ENCODE assay signal across 8 mouse cellular contexts in genomic region chr5:148551764-148552136, GRCm38 (mm10). TPM values are rescaled to one million over a fixed set of nuclear protein-coding genes. Genes with fewer than 3 reads are reported as not detected.
DNase-seq lines count a peak whose midpoint lies in the region; ATAC-seq and TF ChIP-seq lines count a peak whose summit lies in the region.

No protein-coding gene starts in this region.

- H3K36me3 ChIP-seq in heart, adult 2 months (ENCODE audit: control insufficient read depth, insufficient read depth, low read length) = peaks cover 21% of the 10 kb centered on the region
- H3K36me3 ChIP-seq in kidney, embryonic 16.5 days (ENCODE audit: insufficient read depth, low read length) = no peaks in the 10 kb centered on the region
- no peaks in the 10 kb centered on the region for H3K36me3 ChIP-seq in megakaryocyte, embryonic 14.5 days (replicated peaks; ENCODE audit: low read length)

- no peak for TF ChIP-seq EP300 in heart, adult 2 months (IDR thresholded peaks at IDR 0.05; ENCODE audit: insufficient read depth, low read depth, low read length)

- H3K4me3 ChIP-seq in lung, adult 2 months (replicated peaks; ENCODE audit: extremely low read depth, low read depth, low read length) = peak overlapping the region; percentile 93
- H3K4me3 ChIP-seq in heart, adult 2 months = peak overlapping the region; percentile 53
- H3K4me3 ChIP-seq in kidney, embryonic 16.5 days (ENCODE audit: low read length) = peak overlapping the region; percentile 57
- peak overlapping the region; percentile 93 for H3K4me3 ChIP-seq in megakaryocyte, embryonic 14.5 days (replicated peaks)

- intact Hi-C loops in heart, adult 2 months (cut with DNase I) = loop anchor here (5.0 kb wide), 3 partner anchors 39 to 191 kb away; no protein-coding TSS in a partner anchor

- H3K79me2 ChIP-seq in heart, adult 2 months (replicated peaks; ENCODE audit: control insufficient read depth, insufficient read depth, low read length) = peaks cover 7% of the 10 kb centered on the region

- no peak for TF ChIP-seq CTCF in lung, adult 2 months (IDR thresholded peaks at IDR 0.05; ENCODE audit: insufficient read depth, low read length)
- no peak for TF ChIP-seq CTCF in heart, adult 2 months (IDR thresholded peaks at IDR 0.05)

- DNase-seq in lung, adult 2 months = no peak
- no peak for DNase-seq in lung, postnatal 25 days (ENCODE audit: low spot score)
- peak; percentile 52 for DNase-seq in adrenal gland, postnatal 14 days
- DNase-seq in heart, adult 2 months = peak in 1 of 2 experiments; percentile 61
- DNase-seq in thymus, postnatal 4 days = peak; percentile 46
- no peak for DNase-seq in left cerebral cortex, adult 18-20 months (ENCODE audit: low spot score in 2 of 2)

- peak overlapping the region; percentile 88 for H3K27ac ChIP-seq in heart, adult 2 months
- H3K27ac ChIP-seq in kidney, embryonic 16.5 days (ENCODE audit: low read length) = peak overlapping the region; percentile 98

- H3K9me3 ChIP-seq in kidney, embryonic 16.5 days (ENCODE audit: low read length) = no peaks in the 10 kb centered on the region
- H3K9me3 ChIP-seq in megakaryocyte, embryonic 14.5 days = no peaks in the 10 kb centered on the region

- TF ChIP-seq POLR2A in lung, adult 2 months (IDR thresholded peaks at IDR 0.05; ENCODE audit: borderline replicate concordance, extremely low read depth, low read depth, low read length) = no peak
- no peak for TF ChIP-seq POLR2A in heart, adult 2 months (IDR thresholded peaks at IDR 0.05; ENCODE audit: insufficient read depth, low read depth, low read length)

- H3K27me3 ChIP-seq in heart, adult 2 months (ENCODE audit: control insufficient read depth, insufficient read depth, low read length) = no peaks in the 10 kb centered on the region
- peaks cover 3% of the 10 kb centered on the region; the same call in 1 of the 2 replicates for H3K27me3 ChIP-seq in kidney, embryonic 16.5 days (ENCODE audit: insufficient read depth, low read length)
- peaks cover 88% of the 10 kb centered on the region for H3K27me3 ChIP-seq in megakaryocyte, embryonic 14.5 days (replicated peaks)

- under 1% methylated on average over 17 of the region's 17 CpGs for WGBS in lung, adult 2 months
- under 1% methylated on average over 17 of the region's 17 CpGs for WGBS in heart, adult 2 months
- under 1% methylated on average over 17 of the region's 17 CpGs for WGBS in kidney, embryonic 16.5 days

- peak overlapping the region; percentile 84 for H3K9ac ChIP-seq in heart, adult 2 months (ENCODE audit: low read depth, low read length)
- peak overlapping the region; percentile 85 for H3K9ac ChIP-seq in kidney, embryonic 16.5 days (replicated peaks; ENCODE audit: low read length)

- H3K4me2 ChIP-seq in kidney, embryonic 16.5 days (replicated peaks; ENCODE audit: low read depth, low read length) = peak overlapping the region; percentile 90

- ATAC-seq in kidney, embryonic 16.5 days (ENCODE audit: low FRiP score, low TSS enrichment) = no peak

- H3K4me1 ChIP-seq in lung, adult 2 months (ENCODE audit: control insufficient read depth, insufficient read depth, low read length) = peaks cover 22% of the 10 kb centered on the region
- H3K4me1 ChIP-seq in heart, adult 2 months (ENCODE audit: control insufficient read depth, insufficient read depth, low read length) = peaks cover 20% of the 10 kb centered on the region
- H3K4me1 ChIP-seq in kidney, embryonic 16.5 days (ENCODE audit: insufficient read depth, low read length) = peaks cover 28% of the 10 kb centered on the region
- peaks cover 41% of the 10 kb centered on the region for H3K4me1 ChIP-seq in megakaryocyte, embryonic 14.5 days

RNA-seq across cellular contexts. Expression of gene Ubl3, which starts 0.8 kb away (rescaled TPM):
- 113 and 118 TPM in 2 replicates for polyA plus RNA-seq in lung, adult 2 months (2012; rRNA removed)
- 119 and 123 TPM in 2 replicates for total RNA-seq in adrenal gland, postnatal 14 days (2021)
- total RNA-seq in heart, adult 2 months (2021) = 100 to 1,000 TPM in 1 of 2 experiments, 10 to 100 TPM in 1; 92.7 to 112 TPM
- polyA plus RNA-seq in heart, adult 2 months (2012; rRNA removed) = 43.6 and 55.3 TPM in 2 replicates
- polyA plus RNA-seq in kidney, embryonic 16.5 days (2015; fragmentation: Nextera tagmentation; extraction: Ambion mirVana) = 49.2 and 76.4 TPM in 2 replicates
- polyA plus RNA-seq in megakaryocyte, embryonic 14.5 days (2012; ENCODE audit: insufficient read depth, low replicate concordance) = 6.1 and 9.4 TPM in 2 replicates
- 100 to 1,000 TPM; 244 to 266 TPM for total RNA-seq in left cerebral cortex, adult 18-20 months (2021)

Comparison
In these comparisons a context has a peak if more than half of its experiments do, and no peak if none do; other contexts are left out.
1. DNase-seq: peak in adrenal gland, postnatal 14 days (single experiment) and thymus, postnatal 4 days (single experiment); none in lung, adult 2 months (single experiment), lung, postnatal 25 days (single experiment) and left cerebral cortex, adult 18-20 months (0 of 2).
2. Peak in every context shown above with its lines, with median percentiles within 50 percentile points of each other: H3K4me3 ChIP-seq.